In genomic region chr2:72039522-72040045, GRCm38 (mm10) we compare ENCODE assay signal across 18 mouse cellular contexts. TPM values are rescaled to one million over a fixed set of nuclear protein-coding genes. Genes with fewer than 3 reads are reported as not detected.
A peak's percentile ranks its signal among the peaks of the same experiment; 100 is the strongest.
DNase-seq lines count a peak whose midpoint lies in the region; ATAC-seq and TF ChIP-seq lines count a peak whose summit lies in the region.
"Had no signal": no experiment of that assay in that cellular context is flagged by ENCODE, and none has a peak within 500 bp of the region (broad histone marks: within the 10 kb centered on the region; RNA-seq: fewer than 3 reads in every experiment).

No protein-coding gene starts in this region.

- H3K4me3 ChIP-seq in cerebellum, adult 2 months (replicated peaks; ENCODE audit: insufficient read depth, low read depth, low read length): no peak overlapping the region
- no peak overlapping the region for H3K4me3 ChIP-seq in forebrain, embryonic 15.5 days
- no peak overlapping the region for H3K4me3 ChIP-seq in forebrain, embryonic 11.5 days (ENCODE audit: low read depth, low read length)
- no peak overlapping the region for H3K4me3 ChIP-seq in hindbrain, postnatal 0 days (ENCODE audit: low read length)
- no peak overlapping the region for H3K4me3 ChIP-seq in hindbrain, embryonic 12.5 days
- H3K4me3 ChIP-seq: embryonic facial prominence, embryonic 15.5 days; erythroblast, embryonic 14.5 days; forebrain, embryonic 10.5 days; heart, embryonic 15.5 days; hindbrain, embryonic 15.5 days had no signal

- WGBS in cerebellum, adult 2 months: 51% methylated on average over 8 of the region's 8 CpGs
- WGBS in forebrain, embryonic 15.5 days: 32% methylated on average over 8 of the region's 8 CpGs
- 43% methylated on average over 8 of the region's 8 CpGs for WGBS in forebrain, embryonic 11.5 days
- WGBS in hindbrain, postnatal 0 days: 38% methylated on average over 8 of the region's 8 CpGs
- 38% methylated on average over 8 of the region's 8 CpGs for WGBS in hindbrain, embryonic 12.5 days

- H3K27me3 ChIP-seq in cerebellum, adult 2 months (ENCODE audit: control insufficient read depth, insufficient read depth, low read length): no peaks in the 10 kb centered on the region
- H3K27me3 ChIP-seq in forebrain, embryonic 15.5 days: no peaks in the 10 kb centered on the region
- H3K27me3 ChIP-seq in forebrain, embryonic 11.5 days (ENCODE audit: control insufficient read depth, insufficient read depth, low read length): no peaks in the 10 kb centered on the region
- H3K27me3 ChIP-seq in hindbrain, postnatal 0 days (ENCODE audit: insufficient read depth, low read length): no peaks in the 10 kb centered on the region
- no peaks in the 10 kb centered on the region for H3K27me3 ChIP-seq in hindbrain, embryonic 12.5 days
- H3K27me3 ChIP-seq: embryonic facial prominence, embryonic 15.5 days; heart, embryonic 15.5 days; hindbrain, embryonic 15.5 days had no signal

- no peak for TF ChIP-seq CTCF in cerebellum, adult 2 months (IDR thresholded peaks at IDR 0.05; ENCODE audit: borderline replicate concordance, insufficient read depth, low read depth, low read length)
- no peak for TF ChIP-seq CTCF in hindbrain, postnatal 0 days (IDR thresholded peaks at IDR 0.05; ENCODE audit: low read depth)

- DNase-seq in cerebellum, adult 2 months: no peak
- DNase-seq in cerebellum, adult 11 months: no peak
- no peak for DNase-seq in forebrain, embryonic 11.5 days (ENCODE audit: low spot score)
- no peak for DNase-seq in hindbrain, postnatal 0 days (ENCODE audit: low spot score)
- DNase-seq in retina, embryonic 14.5 days (ENCODE audit: low spot score): peak; percentile 26
- DNase-seq in left cerebral cortex, adult 11 months (ENCODE audit: low spot score): no peak
- DNase-seq: B cell, adult 2 months; kidney, adult 11 months had no signal

- TF ChIP-seq POLR2A in cerebellum, adult 2 months (IDR thresholded peaks at IDR 0.05; ENCODE audit: borderline replicate concordance, insufficient read depth, low read length): no peak

- no peak overlapping the region for H3K4me2 ChIP-seq in forebrain, embryonic 15.5 days (replicated peaks)
- H3K4me2 ChIP-seq in forebrain, embryonic 11.5 days (ENCODE audit: low read depth, low read length, severe bottlenecking): no peak overlapping the region
- H3K4me2 ChIP-seq in hindbrain, postnatal 0 days (ENCODE audit: low read depth, low read length): peak overlapping the region; percentile 41; the same call in 1 of the 2 replicates
- H3K4me2 ChIP-seq in hindbrain, embryonic 12.5 days (replicated peaks): no peak overlapping the region
- H3K4me2 ChIP-seq: heart, embryonic 11.5 days had no signal

- H3K4me1 ChIP-seq in cerebellum, adult 2 months (ENCODE audit: control insufficient read depth, insufficient read depth, low read length): peaks cover 41% of the 10 kb centered on the region
- peaks cover 18% of the 10 kb centered on the region for H3K4me1 ChIP-seq in forebrain, embryonic 15.5 days
- H3K4me1 ChIP-seq in forebrain, embryonic 11.5 days (replicated peaks; ENCODE audit: control insufficient read depth, insufficient read depth, low read length): peaks cover 5% of the 10 kb centered on the region; the same call in 1 of the 2 replicates
- peaks cover 4% of the 10 kb centered on the region for H3K4me1 ChIP-seq in hindbrain, postnatal 0 days (ENCODE audit: insufficient read depth, low read length)
- peaks cover 11% of the 10 kb centered on the region; the same call in 1 of the 2 replicates for H3K4me1 ChIP-seq in hindbrain, embryonic 12.5 days

- no peak overlapping the region for H3K9ac ChIP-seq in forebrain, embryonic 15.5 days (replicated peaks)
- H3K9ac ChIP-seq in forebrain, embryonic 11.5 days (ENCODE audit: low read length): no peak overlapping the region
- no peak overlapping the region for H3K9ac ChIP-seq in hindbrain, postnatal 0 days (replicated peaks; ENCODE audit: low read length)
- no peak overlapping the region for H3K9ac ChIP-seq in hindbrain, embryonic 12.5 days
- H3K9ac ChIP-seq: embryonic facial prominence, embryonic 15.5 days; heart, embryonic 15.5 days; hindbrain, embryonic 15.5 days had no signal

- 0 out of 2 replicates have a peak, but pooled peaks have one; percentile 39 for ATAC-seq in forebrain, embryonic 15.5 days (replicated peaks)
- no peak for ATAC-seq in forebrain, embryonic 11.5 days (replicated peaks; ENCODE audit: low FRiP score)
- no peak for ATAC-seq in hindbrain, postnatal 0 days
- ATAC-seq in hindbrain, embryonic 12.5 days (ENCODE audit: low FRiP score): no peak
- ATAC-seq: CD4-positive, CD25-positive, alpha-beta regulatory T cell, adult 4 months had no signal

- H3K27ac ChIP-seq in cerebellum, adult 2 months (ENCODE audit: insufficient read depth, low read length): peak overlapping the region; percentile 61; the same call in 1 of the 2 replicates
- peak overlapping the region; percentile 75; the same call in 1 of the 2 replicates for H3K27ac ChIP-seq in forebrain, embryonic 15.5 days (replicated peaks)
- no peak overlapping the region for H3K27ac ChIP-seq in forebrain, embryonic 11.5 days (ENCODE audit: low read depth, low read length)
- peak overlapping the region; percentile 71; the same call in 1 of the 2 replicates for H3K27ac ChIP-seq in hindbrain, postnatal 0 days
- no peak overlapping the region for H3K27ac ChIP-seq in hindbrain, embryonic 12.5 days

- no peaks in the 10 kb centered on the region for H3K36me3 ChIP-seq in forebrain, embryonic 15.5 days
- H3K36me3 ChIP-seq in forebrain, embryonic 11.5 days (ENCODE audit: control insufficient read depth, insufficient read depth, low read length): no peaks in the 10 kb centered on the region
- H3K36me3 ChIP-seq in hindbrain, postnatal 0 days (ENCODE audit: insufficient read depth, low read length): no peaks in the 10 kb centered on the region
- H3K36me3 ChIP-seq in hindbrain, embryonic 12.5 days: no peaks in the 10 kb centered on the region
- H3K36me3 ChIP-seq: embryonic facial prominence, embryonic 15.5 days; forebrain, embryonic 10.5 days; G1E; heart, embryonic 15.5 days; hindbrain, embryonic 15.5 days had no signal

- no peaks in the 10 kb centered on the region for H3K9me3 ChIP-seq in forebrain, embryonic 15.5 days
- no peaks in the 10 kb centered on the region for H3K9me3 ChIP-seq in forebrain, embryonic 11.5 days (ENCODE audit: control insufficient read depth, low read length)
- no peaks in the 10 kb centered on the region for H3K9me3 ChIP-seq in hindbrain, postnatal 0 days (ENCODE audit: low read length)
- no peaks in the 10 kb centered on the region for H3K9me3 ChIP-seq in hindbrain, embryonic 12.5 days (replicated peaks)
- H3K9me3 ChIP-seq: embryonic facial prominence, embryonic 15.5 days; forebrain, embryonic 10.5 days; G1E; heart, embryonic 15.5 days; hindbrain, embryonic 15.5 days had no signal

RNA-seq across cellular contexts. Expression of gene Rapgef4, which starts 58.5 kb away (rescaled TPM):
- polyA plus RNA-seq in cerebellum, adult 2 months (2012; rRNA removed): 192 and 200 TPM in 2 replicates
- 13.1 and 14.0 TPM in 2 replicates for polyA plus RNA-seq in forebrain, embryonic 15.5 days (2015; fragmentation: Nextera tagmentation; extraction: Ambion mirVana)
- polyA plus RNA-seq in forebrain, embryonic 11.5 days (2014; fragmentation: Nextera tagmentation; extraction: Ambion mirVana): 1.5 and 2.2 TPM in 2 replicates
- total RNA-seq in hindbrain, postnatal 0 days (2014; rRNA removed): 55.2 and 104 TPM in 2 replicates
- polyA plus RNA-seq in hindbrain, postnatal 0 days (2015; fragmentation: Nextera tagmentation; extraction: Ambion mirVana): 42.5 and 47.3 TPM in 2 replicates
- 4.9 and 5.6 TPM in 2 replicates for polyA plus RNA-seq in hindbrain, embryonic 12.5 days (2016; fragmentation: Nextera tagmentation; extraction: Ambion mirVana)
- polyA plus RNA-seq: erythroblast, embryonic 14.5 days; G1E had no signal

Comparison
In these comparisons a context has a peak if more than half of its experiments do, and no peak if none do; other contexts are left out.
1. H3K27ac ChIP-seq: peak in cerebellum, adult 2 months (single experiment), forebrain, embryonic 15.5 days (single experiment) and hindbrain, postnatal 0 days (single experiment); none in forebrain, embryonic 11.5 days (single experiment) and hindbrain, embryonic 12.5 days (single experiment).